Mouse (Mus musculus) mouse embryonic stem cell (cell line): ENCODE results near the gene Nat10.

ENCODE experiments used
- in situ Hi-C, 2 experiments: fragments of 300-500 bp; cut with MboI; formaldehyde crosslinking; loops; 1 replicate in 1 of 2; 3 replicates in 1 of 2; pipeline ENCODE4 v1.14.3; 2019 to 2020; ENCODE audit warnings: low sequenced_read_pairs in 2 of 2, low pct_unique_long_range_greater_than_20kb in 1 of 2, mixed read lengths in 1 of 2; ENCODE audit not compliant: unreplicated experiment in 1 of 2

The Nat10 gene

GRCm38 (mm10) chr2:103749091-103749490 is 12.0 kb downstream of the Nat10 start:
- in situ Hi-C loops = no loop called here

DNA sequence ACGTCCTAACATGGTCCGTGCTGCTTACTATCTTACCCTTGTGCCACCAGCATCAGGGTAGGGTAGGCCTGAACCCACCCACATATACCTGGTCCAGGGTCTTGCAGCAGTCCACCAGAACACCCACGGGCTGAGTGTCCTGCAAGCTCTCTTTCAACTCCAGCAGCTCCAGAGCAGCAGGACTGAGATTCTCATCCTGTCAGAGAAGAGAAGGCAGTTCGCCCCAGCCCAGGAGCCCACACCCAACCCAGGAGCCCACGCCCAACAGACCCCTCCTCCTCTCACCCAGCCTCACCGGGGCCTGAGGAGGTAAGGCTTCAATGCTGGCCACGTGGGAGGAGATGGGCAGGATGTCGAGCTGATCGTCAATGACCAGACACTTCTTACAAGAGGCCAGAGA is 13.2 kb downstream of the Nat10 start:
- in situ Hi-C loops = no loop called here

- in situ Hi-C loops = no loop called here
Observed at GRCm38 (mm10) chr2:103746761-103747160, 14.3 kb downstream of the Nat10 start.

DNA sequence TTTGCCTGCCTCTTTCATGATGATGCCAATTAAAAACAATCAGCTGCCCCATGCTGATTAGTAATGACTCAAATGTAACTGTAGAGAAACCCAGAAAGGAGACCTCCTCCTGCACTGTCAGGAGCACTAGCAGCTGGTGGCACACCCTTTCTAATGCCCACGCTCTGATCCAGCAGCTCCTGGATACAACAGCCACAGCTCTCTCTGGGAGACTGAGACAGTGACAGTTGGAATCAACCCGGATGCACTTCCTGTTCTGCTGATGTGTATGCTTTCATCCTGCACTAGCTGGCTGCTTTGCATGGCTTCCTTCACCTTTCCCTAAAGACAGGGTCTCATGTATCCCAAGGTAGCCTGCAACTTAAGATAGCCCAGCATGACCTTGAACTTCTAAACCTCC is 15.0 kb downstream of the Nat10 start:
- in situ Hi-C loops = no loop called here

- in situ Hi-C loops = no loop called here
Observed at GRCm38 (mm10) chr2:103745481-103745880, 15.6 kb downstream of the Nat10 start.

DNA sequence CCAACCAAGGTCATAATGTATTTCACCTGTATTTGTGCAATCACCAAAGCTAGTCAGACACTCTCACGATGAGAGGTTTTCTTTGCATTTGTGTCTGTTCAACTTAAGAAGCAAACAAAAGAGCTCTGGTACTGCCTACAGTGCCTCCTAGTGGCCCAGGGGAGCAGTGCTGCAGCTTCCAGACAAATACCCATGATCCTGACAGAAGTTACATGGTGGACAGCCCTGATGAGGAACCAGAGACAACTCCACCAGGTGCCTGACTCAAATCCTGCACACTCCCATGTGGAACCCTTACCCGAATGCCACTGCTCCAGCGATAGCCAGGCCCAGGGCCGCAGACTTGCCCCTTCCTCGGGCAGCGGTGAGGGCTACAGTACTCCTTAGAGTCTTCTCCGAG is 17.1 kb downstream of the Nat10 start:
- in situ Hi-C loops = no loop called here

GRCm38 (mm10) chr2:103743536-103743935 is 17.5 kb downstream of the Nat10 start:
- in situ Hi-C loops = no loop called here

DNA sequence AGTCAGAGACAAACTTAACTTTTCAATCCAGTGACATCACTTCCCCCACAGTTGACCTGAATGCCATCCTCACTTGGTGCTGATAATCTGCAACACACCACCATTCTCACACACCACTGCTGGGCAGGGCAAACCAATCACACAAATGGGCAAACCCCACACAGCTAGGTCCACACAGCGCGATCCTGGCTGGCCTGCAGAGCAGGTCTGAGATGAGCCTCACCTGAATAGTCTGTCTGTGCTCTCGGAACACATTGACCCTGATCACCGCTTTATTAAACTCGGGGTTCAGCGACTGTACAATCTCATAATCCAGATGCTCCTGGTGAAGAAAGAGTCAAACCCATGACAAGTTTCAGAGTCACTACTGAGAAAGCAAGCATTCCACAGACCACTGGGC is 18.2 kb downstream of the Nat10 start:
- in situ Hi-C loops = no loop called here

DNA sequence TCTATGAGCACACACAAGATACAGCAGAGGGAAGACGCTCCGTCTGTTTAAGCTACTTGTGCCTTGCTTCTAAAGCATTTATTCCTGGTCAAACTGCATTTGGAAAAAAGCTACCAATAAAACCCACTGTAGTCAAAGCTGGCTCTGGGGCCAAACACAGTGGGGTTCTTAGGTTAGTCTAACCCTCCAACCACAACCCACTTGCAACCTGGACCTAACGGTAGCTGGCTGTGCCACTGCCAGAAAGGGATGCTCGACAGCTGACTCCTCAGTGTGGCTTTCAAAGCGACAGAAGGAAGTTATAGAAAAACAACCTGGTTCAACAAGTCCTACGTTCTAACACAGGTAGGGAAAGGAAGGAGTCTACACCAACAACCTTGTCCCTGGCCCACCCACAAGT is 29.6 kb downstream of the Nat10 start:
- in situ Hi-C loops = no loop called here

DNA sequence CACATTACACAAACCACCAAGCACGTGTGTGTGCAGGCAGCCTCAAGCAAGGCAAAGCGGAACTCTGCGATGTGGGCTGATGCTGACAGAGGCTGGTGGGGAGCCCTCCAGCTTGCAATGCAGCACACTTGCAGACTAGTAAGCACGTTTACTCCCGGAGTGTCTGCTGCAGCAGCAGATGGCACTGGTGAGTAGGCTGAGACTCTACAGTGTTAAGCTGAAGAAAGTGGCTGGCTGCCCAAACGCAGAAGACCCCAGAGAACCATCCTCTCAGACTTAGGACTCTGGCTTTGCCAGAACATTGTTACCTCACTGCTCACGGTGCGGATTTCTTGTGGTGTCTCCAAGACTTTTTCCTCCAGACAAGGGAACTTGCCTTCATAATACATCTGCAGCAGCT is 30.1 kb downstream of the Nat10 start:
- in situ Hi-C loops = no loop called here

GRCm38 (mm10) chr2:103728027-103728540 is 33.0 kb downstream of the Nat10 start:
- in situ Hi-C loops = no loop called here

DNA sequence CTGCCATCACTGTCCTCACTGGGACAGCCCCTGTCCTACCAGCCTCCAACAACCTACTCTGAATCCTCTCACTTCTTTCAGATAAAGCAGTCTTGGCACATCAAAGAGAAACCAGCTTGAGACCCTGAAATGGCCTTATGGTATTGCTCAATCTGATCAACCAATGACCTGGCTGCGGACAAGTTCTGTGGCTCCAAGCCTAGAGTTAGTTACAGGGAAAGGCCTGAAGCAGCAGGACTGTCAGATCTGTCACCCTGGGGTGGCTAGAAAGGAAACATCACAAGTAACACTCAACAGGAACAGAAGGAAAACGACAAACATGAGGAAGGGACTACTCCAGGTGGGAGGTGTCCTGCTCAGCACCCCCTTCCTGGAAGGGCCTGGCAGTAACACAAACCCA is 36.5 kb downstream of the Nat10 start:
- in situ Hi-C loops = loop anchor here (25.0 kb wide), 2 partner anchors 262 to 263 kb away; no protein-coding TSS in a partner anchor

DNA sequence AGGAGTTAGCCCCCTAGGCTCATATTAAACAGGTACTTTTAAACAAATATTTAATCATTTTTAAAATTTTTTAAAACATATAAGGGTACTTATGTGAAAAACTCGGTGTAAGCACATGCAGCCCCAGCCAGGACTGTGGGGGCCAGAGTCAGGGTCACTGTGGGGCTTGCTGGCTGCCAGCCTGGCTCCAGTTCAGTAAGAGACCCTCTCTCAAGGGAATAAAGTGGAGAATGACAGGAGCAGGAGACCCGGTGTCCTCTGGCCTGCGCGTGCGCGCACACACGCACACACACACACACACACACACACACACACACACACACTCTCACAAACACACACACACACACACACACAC is 41.8 kb downstream of the Nat10 start:
- in situ Hi-C loops = loop anchor here (10.0 to 25.0 kb wide), 3 partner anchors 154 to 268 kb away; partner anchors contain the start of gene Abtb2 (in 1 of the 2)

DNA sequence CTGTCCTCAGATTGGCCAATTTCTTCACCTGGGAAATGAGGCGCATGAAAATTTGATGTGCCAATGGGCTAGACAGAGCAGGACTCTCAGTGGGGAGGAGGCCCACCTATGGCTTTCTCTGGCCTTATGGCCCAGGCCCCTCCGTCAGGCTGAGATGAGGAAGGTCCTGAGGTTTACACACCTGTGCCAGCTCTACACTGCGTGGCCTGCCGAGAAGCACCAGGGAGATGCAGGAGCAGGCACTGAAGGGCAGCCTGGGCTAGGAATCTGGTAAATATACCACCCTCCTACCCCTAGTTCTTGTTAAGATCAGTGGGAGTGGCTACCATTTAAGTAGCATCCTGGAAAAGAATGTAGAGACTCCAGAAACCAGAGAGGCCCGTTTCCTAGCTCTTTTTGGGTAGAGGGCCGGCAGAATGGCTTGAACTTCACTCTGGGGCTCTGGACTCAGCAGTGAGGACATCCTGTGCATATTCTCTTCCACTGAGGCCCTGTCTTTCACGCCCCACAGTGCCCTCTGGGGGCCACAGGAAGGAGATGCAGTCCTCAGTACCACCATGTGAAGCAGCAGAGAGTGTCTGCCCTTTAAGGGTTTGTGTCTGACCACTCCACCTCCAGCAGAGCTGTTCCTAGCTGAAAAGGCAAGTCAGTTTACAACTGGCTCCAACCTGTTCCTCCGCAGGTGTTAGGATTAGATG is 42.3 kb downstream of the Nat10 start:
- in situ Hi-C loops = loop anchor here (10.0 to 25.0 kb wide), 3 partner anchors 154 to 269 kb away; partner anchors contain the start of gene Abtb2 (in 1 of the 2)

GRCm38 (mm10) chr2:103714412-103714811 is 46.7 kb downstream of the Nat10 start:
- in situ Hi-C loops = loop anchor here (10.0 to 25.0 kb wide), 3 partner anchors 150 to 273 kb away; partner anchors contain the start of gene Abtb2 (in 1 of the 2)

- in situ Hi-C loops = loop anchor here (10.0 to 25.0 kb wide), 3 partner anchors 149 to 273 kb away; partner anchors contain the start of gene Abtb2 (in 1 of the 2)
Observed at GRCm38 (mm10) chr2:103713831-103714230, 47.2 kb downstream of the Nat10 start.

DNA sequence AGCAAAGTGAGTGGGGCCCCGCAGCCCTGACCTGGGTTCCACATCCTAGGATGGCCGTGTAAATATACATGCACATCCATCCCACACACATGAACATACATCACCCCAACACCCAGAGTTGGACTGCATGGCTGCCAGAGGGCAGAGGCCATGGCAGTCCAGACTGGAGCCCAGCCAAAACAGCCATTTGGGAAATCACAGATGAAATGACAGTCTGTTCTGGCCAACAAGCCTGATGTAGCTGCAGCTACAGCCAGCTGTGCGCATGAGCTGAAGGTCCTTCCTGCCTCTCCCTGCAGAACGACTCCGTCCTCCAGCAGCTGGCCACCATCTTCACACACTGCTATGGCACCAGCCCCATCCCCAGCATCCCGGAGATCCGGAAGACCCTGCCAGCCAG is 50.2 kb downstream of the Nat10 start:
- in situ Hi-C loops = loop anchor here (10.0 to 25.0 kb wide), 3 partner anchors 146 to 276 kb away; partner anchors contain the start of gene Abtb2 (in 1 of the 2)

- in situ Hi-C loops = loop anchor here (25.0 kb wide), 2 partner anchors 245 to 280 kb away; no protein-coding TSS in a partner anchor
Observed at GRCm38 (mm10) chr2:103707056-103707776, 53.9 kb downstream of the Nat10 start.

- in situ Hi-C loops = loop anchor here (25.0 kb wide), 2 partner anchors 244 to 281 kb away; no protein-coding TSS in a partner anchor
Observed at GRCm38 (mm10) chr2:103706226-103706625, 54.8 kb downstream of the Nat10 start.
